ENCODE assay signal across 15 mouse cellular contexts in the genomic region with DNA sequence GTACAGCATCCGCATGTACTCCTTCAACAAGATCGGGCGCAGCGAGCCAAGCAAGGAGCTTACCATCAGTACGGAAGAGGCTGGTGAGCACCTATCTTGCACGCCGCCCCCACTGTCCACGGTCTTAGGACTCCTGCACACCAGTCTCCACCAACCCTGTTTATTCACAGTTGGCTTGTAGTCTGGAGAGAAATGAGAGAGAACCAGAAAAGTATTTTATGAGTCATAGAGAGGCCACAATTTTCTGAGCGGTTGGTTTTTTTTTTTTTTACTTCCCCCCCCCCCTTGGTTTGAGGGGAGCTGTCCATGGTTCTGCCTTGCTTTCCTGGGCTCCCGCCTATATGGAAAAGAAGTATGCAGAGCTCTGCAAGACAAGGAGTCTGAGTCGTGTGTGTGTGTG.
DNase-seq lines count a peak whose midpoint lies in the region; ATAC-seq and TF ChIP-seq lines count a peak whose summit lies in the region.
"Had no signal": no experiment of that assay in that cellular context is flagged by ENCODE, and none has a peak within 500 bp of the region (broad histone marks: within the 10 kb centered on the region; RNA-seq: fewer than 3 reads in every experiment).

No protein-coding gene starts in this region.

- TF ChIP-seq RAD21 in MEL (IDR thresholded peaks at IDR 0.05; ENCODE audit: low read depth, low read length), result no peak

- no peak overlapping the region for H3K4me2 ChIP-seq in midbrain, embryonic 11.5 days
- H3K4me2 ChIP-seq: heart, embryonic 13.5 days had no signal

- TF ChIP-seq EP300 in MEL (IDR thresholded peaks at IDR 0.05; ENCODE audit: low read depth in 1 of 2, low read length in 2 of 2), result no peak

- H3K9ac ChIP-seq in MEL (ENCODE audit: control insufficient read depth, low read depth, low read length, poor library complexity, severe bottlenecking), result no peak overlapping the region
- H3K9ac ChIP-seq in midbrain, embryonic 11.5 days (ENCODE audit: low read length), result no peak overlapping the region
- H3K9ac ChIP-seq: heart, embryonic 13.5 days had no signal

- no peaks in the 10 kb centered on the region for H3K4me1 ChIP-seq in MEL (ENCODE audit: control insufficient read depth in 1 of 2, insufficient read depth in 2 of 2, low read length in 2 of 2)
- no peaks in the 10 kb centered on the region for H3K4me1 ChIP-seq in midbrain, embryonic 11.5 days (ENCODE audit: control insufficient read depth, insufficient read depth, low read length)
- H3K4me1 ChIP-seq: heart, embryonic 13.5 days had no signal

- no peak overlapping the region for H3K4me3 ChIP-seq in MEL (ENCODE audit: control insufficient read depth in 1 of 2, insufficient read depth in 1 of 2, low read depth in 2 of 2, low read length in 2 of 2)
- H3K4me3 ChIP-seq in midbrain, embryonic 11.5 days (ENCODE audit: low read depth, low read length), result no peak overlapping the region
- H3K4me3 ChIP-seq: heart, embryonic 13.5 days had no signal

- H3K79me2 ChIP-seq in MEL (ENCODE audit: control insufficient read depth, insufficient read depth, low read length, poor library complexity), result no peaks in the 10 kb centered on the region

- ATAC-seq in CD4-positive, CD25-positive, alpha-beta regulatory T cell, adult 4 months, result no peak
- peak; percentile 61 for ATAC-seq in granulocyte monocyte progenitor cell, adult 5-6 weeks (replicated peaks; ENCODE audit: poor library complexity, severe bottlenecking)
- no peak for ATAC-seq in midbrain, embryonic 11.5 days (ENCODE audit: low FRiP score)
- ATAC-seq in cerebellum, adult (ENCODE audit: insufficient number of reproducible peaks, low FRiP score, low TSS enrichment), result no peak
- ATAC-seq: forebrain, embryonic 14.5 days had no signal

- no peaks in the 10 kb centered on the region for H3K36me3 ChIP-seq in MEL (ENCODE audit: control insufficient read depth in 1 of 2, insufficient read depth in 2 of 2, low read length in 2 of 2)
- H3K36me3 ChIP-seq in midbrain, embryonic 11.5 days (ENCODE audit: control insufficient read depth, insufficient read depth, low read length), result no peaks in the 10 kb centered on the region
- H3K36me3 ChIP-seq: heart, embryonic 13.5 days had no signal

- WGBS in midbrain, embryonic 11.5 days, result 73% methylated on average over 11 of the region's 11 CpGs

- no peaks in the 10 kb centered on the region for H3K9me3 ChIP-seq in MEL (replicated peaks; ENCODE audit: insufficient read depth, low read length)
- no peaks in the 10 kb centered on the region for H3K9me3 ChIP-seq in midbrain, embryonic 11.5 days (ENCODE audit: control insufficient read depth, low read length)
- H3K9me3 ChIP-seq: heart, embryonic 13.5 days had no signal

- no peak for TF ChIP-seq POLR2A in MEL (IDR thresholded peaks at IDR 0.05; ENCODE audit: control insufficient read depth in 1 of 2, insufficient read depth in 1 of 2, low read depth in 1 of 2, low read length in 2 of 2, poor library complexity in 1 of 2)

- H3K27ac ChIP-seq in MEL (ENCODE audit: control insufficient read depth, low read depth, low read length), result no peak overlapping the region
- H3K27ac ChIP-seq in midbrain, embryonic 11.5 days (ENCODE audit: low read depth, low read length), result no peak overlapping the region
- H3K27ac ChIP-seq: heart, embryonic 13.5 days had no signal

- DNase-seq in CD4-positive, CD25-positive, alpha-beta regulatory T cell, adult 2 months (ENCODE audit: low read depth, low spot score), result peak; percentile 2
- DNase-seq in kidney, postnatal 36 days, result peak; percentile 1 to 18
- DNase-seq in kidney, adult 11 months, result no peak
- DNase-seq in MEL (ENCODE audit: low read depth, low spot score), result peak; percentile 16
- DNase-seq in midbrain, embryonic 11.5 days (ENCODE audit: low spot score, missing footprints), result no peak
- DNase-seq: B cell, adult 2 months; cerebellum, postnatal 14 days; kidney, adult 8-10 months; left cerebral cortex, postnatal 4 days; lung, postnatal 4 days had no signal

- TF ChIP-seq CTCF in MEL (IDR thresholded peaks at IDR 0.05 in 2 of 3, conservative IDR thresholded peaks at IDR 0.05 in 1 of 3; ENCODE audit: control insufficient read depth in 1 of 3, insufficient read depth in 1 of 3, low read depth in 2 of 3, low read length in 3 of 3, poor library complexity in 1 of 3, severe bottlenecking in 1 of 3), result no peak

- H3K27me3 ChIP-seq in MEL (ENCODE audit: control insufficient read depth in 1 of 2, insufficient read depth in 2 of 2, low read length in 2 of 2), result peaks cover 0 to 1% of the 10 kb centered on the region in 2 experiments; a peak in 1 of 4 replicates
- H3K27me3 ChIP-seq in midbrain, embryonic 11.5 days (ENCODE audit: control insufficient read depth, insufficient read depth, low read length), result no peaks in the 10 kb centered on the region

TF ChIP-seq in MEL, 35 proteins besides CTCF, POLR2A, EP300 and RAD21:
- no peak for TF ChIP-seq ELF1 (IDR thresholded peaks at IDR 0.05; ENCODE audit: low read depth, low read length)
- peak; percentile 49; the same call in 1 of the 2 replicates for TF ChIP-seq MAZ (IDR thresholded peaks at IDR 0.05; ENCODE audit: low read depth, low read length)
- peak; percentile 91 for TF ChIP-seq ZNF384 (IDR thresholded peaks at IDR 0.05; ENCODE audit: low read depth, low read length)
- TF ChIP-seq USF2 (IDR thresholded peaks at IDR 0.05; ENCODE audit: borderline replicate concordance in 1 of 2, insufficient read depth in 1 of 2, low read depth in 1 of 2, low read length in 2 of 2), result no peak

Comparison
In these comparisons a context has a peak if more than half of its experiments do, and no peak if none do; other contexts are left out.
1. DNase-seq: peak in CD4-positive, CD25-positive, alpha-beta regulatory T cell, adult 2 months (single experiment), kidney, postnatal 36 days (2 of 2) and MEL (single experiment); none in kidney, adult 11 months (single experiment) and midbrain, embryonic 11.5 days (single experiment).